In the genomic region with DNA sequence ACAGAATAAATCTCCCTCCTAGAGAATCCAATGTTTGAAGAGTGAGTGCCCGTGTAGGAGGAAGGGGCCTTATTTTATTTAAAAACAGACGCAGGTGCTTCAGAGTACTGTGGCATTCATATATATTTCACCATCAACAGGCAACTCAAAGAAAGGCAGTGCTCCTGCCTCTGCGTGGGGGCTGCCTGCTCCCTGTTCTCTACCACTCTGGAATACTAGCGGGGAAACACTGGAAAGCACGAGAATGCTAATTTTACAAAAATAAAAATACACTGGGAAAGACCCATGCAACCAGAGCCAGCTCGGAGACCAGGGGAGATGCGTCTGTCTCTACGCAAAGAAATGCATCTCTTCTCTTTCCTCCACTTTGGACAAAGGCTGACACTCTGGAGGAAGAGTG, we compare ENCODE assay signal across 15 mouse cellular contexts.
"Had no signal": no experiment of that assay in that cellular context is flagged by ENCODE, and none has a peak within 500 bp of the region (broad histone marks: within the 10 kb centered on the region; RNA-seq: fewer than 3 reads in every experiment).

No protein-coding gene starts in this region.

- H3K4me1 ChIP-seq: lung, embryonic 15.5 days; megakaryocyte, embryonic 14.5 days; stomach, embryonic 15.5 days had no signal

- H3K9me3 ChIP-seq: limb, embryonic 12.5 days; liver, embryonic 13.5 days; lung, embryonic 15.5 days; megakaryocyte, embryonic 14.5 days; neural tube, embryonic 12.5 days; stomach, embryonic 15.5 days had no signal

- H3K36me3 ChIP-seq: limb, embryonic 12.5 days; liver, embryonic 13.5 days; lung, embryonic 15.5 days; neural tube, embryonic 12.5 days; stomach, embryonic 15.5 days had no signal

- H3K27ac ChIP-seq: layer of hippocampus, adult 2 months; limb, embryonic 12.5 days; liver, embryonic 13.5 days; lung, embryonic 15.5 days; macrophage; neural tube, embryonic 12.5 days; stomach, embryonic 15.5 days had no signal

- ATAC-seq: liver, postnatal 0 days had no signal

- DNase-seq: kidney, postnatal 10 days; kidney, postnatal 4 days; liver; liver, embryonic 13.5 days; liver, postnatal 0 days; lung, postnatal 14 days; right cerebral cortex, postnatal 14 days had no signal

- H3K27me3 ChIP-seq: limb, embryonic 12.5 days; liver, embryonic 13.5 days; lung, embryonic 15.5 days; neural tube, embryonic 12.5 days; stomach, embryonic 15.5 days had no signal

- H3K4me2 ChIP-seq: limb, embryonic 12.5 days; liver, embryonic 13.5 days; lung, embryonic 15.5 days; stomach, embryonic 15.5 days had no signal

- H3K4me3 ChIP-seq: layer of hippocampus, adult 2 months; limb, embryonic 12.5 days; liver, embryonic 13.5 days; lung, embryonic 15.5 days; megakaryocyte, embryonic 14.5 days; myocyte; neural tube, embryonic 12.5 days; stomach, embryonic 15.5 days had no signal

- H3K9ac ChIP-seq: limb, embryonic 12.5 days; liver, embryonic 13.5 days; liver, postnatal 0 days; lung, embryonic 15.5 days; neural tube, embryonic 12.5 days; stomach, embryonic 15.5 days had no signal
